Mouse (Mus musculus) forebrain, embryonic 14.5 days (tissue): Measurements from ENCODE around the gene Pcnx2. TPM values are rescaled to one million over a fixed set of nuclear protein-coding genes. Genes with fewer than 3 reads are reported as not detected.

Experiments
- polyA plus RNA-seq: library from polyadenylated mRNA; unstranded; fragments of >200 nt; fragmentation: Nextera tagmentation; extraction: Ambion mirVana; gene quantifications from 2 replicates; pipeline ENCODE4 v1.2.1, GENCODE M21; 2014

Pcnx2 gene
- polyA plus RNA-seq, 1 experiment from 2014 or later, result 2.6 TPM

Other genes starting within 250 kb of the Pcnx2 start
- gene Map10, start 228.5 kb downstream of the Pcnx2 start, polyA plus RNA-seq, result 9.3 and 11.6 TPM in 2 replicates
- 32.8 and 35.4 TPM in 2 replicates for gene Ntpcr, start 168.4 kb downstream of the Pcnx2 start, polyA plus RNA-seq
- gene Map3k21, start 12.1 kb upstream of the Pcnx2 start, polyA plus RNA-seq, result 0.17 and 0.35 TPM in 2 replicates
- 11.9 and 16.1 TPM in 2 replicates for gene Kcnk1, start 96.9 kb upstream of the Pcnx2 start, polyA plus RNA-seq